Mouse (Mus musculus): Measurements from ENCODE around the gene Stxbp3. TPM values are rescaled to one million over a fixed set of nuclear protein-coding genes. Genes with fewer than 3 reads are reported as not detected.

Gene Stxbp3
- polyA plus RNA-seq, 1 experiment, result 4.9 TPM

GRCm38 (mm10) chr3:108763691-108764090, 76.6 kb downstream of the Stxbp3 start:
- H3K4me3 ChIP-seq (ENCODE audit: control insufficient read depth, low read depth, low read length), result no peak overlapping the region
- H3K36me3 ChIP-seq (ENCODE audit: control insufficient read depth, insufficient read depth, low read length), result no peaks in the 10 kb centered on the region
- TF ChIP-seq POLR2A (IDR thresholded peaks at IDR 0.05; ENCODE audit: control insufficient read depth, low read depth, low read length) (no peak), CTCF (IDR thresholded peaks at IDR 0.05; ENCODE audit: control insufficient read depth, insufficient read depth, insufficient replicate concordance, low read depth, low read length) (no peak)
- H3K27me3 ChIP-seq (ENCODE audit: control insufficient read depth, insufficient read depth, low read length), result no peaks in the 10 kb centered on the region
- no peaks in the 10 kb centered on the region for H3K4me1 ChIP-seq (ENCODE audit: control insufficient read depth, insufficient read depth, low read length)
- no peak overlapping the region for H3K27ac ChIP-seq (ENCODE audit: control insufficient read depth, insufficient read depth, low read depth, low read length)

GRCm38 (mm10) chr3:108762597-108763111, 77.7 kb downstream of the Stxbp3 start:
- Histone ChIP-seq H3K36me3 (ENCODE audit: control insufficient read depth, insufficient read depth, low read length) (no peaks in the 10 kb centered on the region), H3K4me3 (ENCODE audit: control insufficient read depth, low read depth, low read length) (no peak overlapping the region), H3K4me1 (ENCODE audit: control insufficient read depth, insufficient read depth, low read length) (no peaks in the 10 kb centered on the region), H3K27ac (ENCODE audit: control insufficient read depth, insufficient read depth, low read depth, low read length) (no peak overlapping the region), H3K27me3 (ENCODE audit: control insufficient read depth, insufficient read depth, low read length) (no peaks in the 10 kb centered on the region)
- no peak for TF ChIP-seq CTCF (IDR thresholded peaks at IDR 0.05; ENCODE audit: control insufficient read depth, insufficient read depth, insufficient replicate concordance, low read depth, low read length)
- TF ChIP-seq POLR2A (IDR thresholded peaks at IDR 0.05; ENCODE audit: control insufficient read depth, low read depth, low read length), result no peak

- H3K4me1 ChIP-seq (ENCODE audit: control insufficient read depth, insufficient read depth, low read length), result no peaks in the 10 kb centered on the region
- no peak for TF ChIP-seq CTCF (IDR thresholded peaks at IDR 0.05; ENCODE audit: control insufficient read depth, insufficient read depth, insufficient replicate concordance, low read depth, low read length)
- TF ChIP-seq POLR2A (IDR thresholded peaks at IDR 0.05; ENCODE audit: control insufficient read depth, low read depth, low read length), result no peak
- no peaks in the 10 kb centered on the region for H3K27me3 ChIP-seq (ENCODE audit: control insufficient read depth, insufficient read depth, low read length)
- no peak overlapping the region for H3K4me3 ChIP-seq (ENCODE audit: control insufficient read depth, low read depth, low read length)
- H3K27ac ChIP-seq (ENCODE audit: control insufficient read depth, insufficient read depth, low read depth, low read length), result no peak overlapping the region
- H3K36me3 ChIP-seq (ENCODE audit: control insufficient read depth, insufficient read depth, low read length), result no peaks in the 10 kb centered on the region
Measured at GRCm38 (mm10) chr3:108759566-108760420, 80.5 kb downstream of the Stxbp3 start.

GRCm38 (mm10) chr3:108757570-108757969, 82.8 kb downstream of the Stxbp3 start:
- TF ChIP-seq CTCF (IDR thresholded peaks at IDR 0.05; ENCODE audit: control insufficient read depth, insufficient read depth, insufficient replicate concordance, low read depth, low read length), result no peak
- no peak for TF ChIP-seq POLR2A (IDR thresholded peaks at IDR 0.05; ENCODE audit: control insufficient read depth, low read depth, low read length)
- no peak overlapping the region for H3K27ac ChIP-seq (ENCODE audit: control insufficient read depth, insufficient read depth, low read depth, low read length)
- H3K27me3 ChIP-seq (ENCODE audit: control insufficient read depth, insufficient read depth, low read length), result no peaks in the 10 kb centered on the region
- H3K36me3 ChIP-seq (ENCODE audit: control insufficient read depth, insufficient read depth, low read length), result no peaks in the 10 kb centered on the region
- H3K4me1 ChIP-seq (ENCODE audit: control insufficient read depth, insufficient read depth, low read length), result no peaks in the 10 kb centered on the region
- H3K4me3 ChIP-seq (ENCODE audit: control insufficient read depth, low read depth, low read length), result no peak overlapping the region

- Histone ChIP-seq H3K27me3 (ENCODE audit: control insufficient read depth, insufficient read depth, low read length) (no peaks in the 10 kb centered on the region), H3K27ac (ENCODE audit: control insufficient read depth, insufficient read depth, low read depth, low read length) (no peak overlapping the region), H3K4me1 (ENCODE audit: control insufficient read depth, insufficient read depth, low read length) (no peaks in the 10 kb centered on the region), H3K4me3 (ENCODE audit: control insufficient read depth, low read depth, low read length) (no peak overlapping the region), H3K36me3 (ENCODE audit: control insufficient read depth, insufficient read depth, low read length) (no peaks in the 10 kb centered on the region)
- TF ChIP-seq CTCF (IDR thresholded peaks at IDR 0.05; ENCODE audit: control insufficient read depth, insufficient read depth, insufficient replicate concordance, low read depth, low read length), result no peak
- no peak for TF ChIP-seq POLR2A (IDR thresholded peaks at IDR 0.05; ENCODE audit: control insufficient read depth, low read depth, low read length)
Measured at GRCm38 (mm10) chr3:108756131-108756530, 84.2 kb downstream of the Stxbp3 start.

GRCm38 (mm10) chr3:108755542-108755941, 84.8 kb downstream of the Stxbp3 start:
- TF ChIP-seq POLR2A (IDR thresholded peaks at IDR 0.05; ENCODE audit: control insufficient read depth, low read depth, low read length), result no peak
- H3K36me3 ChIP-seq (ENCODE audit: control insufficient read depth, insufficient read depth, low read length), result no peaks in the 10 kb centered on the region
- no peak overlapping the region for H3K4me3 ChIP-seq (ENCODE audit: control insufficient read depth, low read depth, low read length)
- no peak overlapping the region for H3K27ac ChIP-seq (ENCODE audit: control insufficient read depth, insufficient read depth, low read depth, low read length)
- no peaks in the 10 kb centered on the region for H3K27me3 ChIP-seq (ENCODE audit: control insufficient read depth, insufficient read depth, low read length)
- H3K4me1 ChIP-seq (ENCODE audit: control insufficient read depth, insufficient read depth, low read length), result no peaks in the 10 kb centered on the region

- H3K27me3 ChIP-seq (ENCODE audit: control insufficient read depth, insufficient read depth, low read length), result no peaks in the 10 kb centered on the region
- H3K36me3 ChIP-seq (ENCODE audit: control insufficient read depth, insufficient read depth, low read length), result no peaks in the 10 kb centered on the region
- H3K4me1 ChIP-seq (ENCODE audit: control insufficient read depth, insufficient read depth, low read length), result no peaks in the 10 kb centered on the region
- no peak overlapping the region for H3K27ac ChIP-seq (ENCODE audit: control insufficient read depth, insufficient read depth, low read depth, low read length)
- TF ChIP-seq POLR2A (IDR thresholded peaks at IDR 0.05; ENCODE audit: control insufficient read depth, low read depth, low read length) (no peak), CTCF (IDR thresholded peaks at IDR 0.05; ENCODE audit: control insufficient read depth, insufficient read depth, insufficient replicate concordance, low read depth, low read length) (no peak)
- no peak overlapping the region for H3K4me3 ChIP-seq (ENCODE audit: control insufficient read depth, low read depth, low read length)
Measured at GRCm38 (mm10) chr3:108754541-108754940, 85.8 kb downstream of the Stxbp3 start.

All from testis, adult 2 months (tissue).